Mouse (Mus musculus) urinary bladder, adult 18-20 months (tissue): ENCODE data around the gene Snap47.

ENCODE experiments used
- DNase-seq, 2 experiments: peaks; one replicate each; pipeline ENCODE4 v3.0.0; 2022; ENCODE audit warnings: low spot score in 2 of 2, mixed read lengths in 2 of 2

The Snap47 gene

DNA sequence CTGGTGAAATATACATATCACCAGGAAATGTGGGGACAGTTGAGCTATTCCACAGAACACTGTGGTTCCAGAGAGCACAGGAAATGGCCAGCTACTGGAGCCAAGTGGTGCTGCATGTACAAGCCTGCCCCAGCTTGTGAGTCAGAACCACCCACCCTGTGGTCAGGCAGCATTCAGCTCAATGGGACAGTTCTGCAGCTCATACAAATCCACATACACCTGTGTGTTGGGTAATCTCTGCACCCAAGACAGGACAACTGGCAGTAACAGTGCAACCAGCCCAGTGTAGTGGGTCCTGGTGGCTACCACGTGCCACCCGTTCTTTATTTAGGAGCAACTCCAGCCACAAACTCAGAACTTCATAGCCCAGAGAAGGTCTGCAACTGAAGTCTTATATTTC, 29.0 kb downstream of the Snap47 start:
- DNase-seq, result peak in 1 of 2 experiments; percentile 74

DNA sequence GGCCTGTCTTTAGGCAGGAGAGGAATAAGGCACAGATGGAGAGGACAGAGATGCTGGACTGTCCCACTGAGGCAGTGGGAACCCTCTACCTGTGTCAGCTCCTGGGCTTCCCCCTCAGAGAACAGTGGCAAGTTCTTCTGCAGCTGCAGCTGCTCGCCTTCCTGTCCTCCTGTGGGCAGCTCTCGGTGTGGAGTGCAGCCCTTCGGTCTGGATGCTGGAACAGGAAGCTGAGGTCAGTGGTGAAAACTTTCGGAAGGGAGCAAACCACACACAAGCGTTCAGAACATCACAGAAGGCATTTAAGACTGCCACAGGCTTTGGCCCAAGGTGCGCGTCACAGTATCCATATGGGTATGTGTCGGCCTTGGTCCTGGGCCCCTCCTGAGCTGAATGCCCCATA, 29.6 kb downstream of the Snap47 start:
- DNase-seq, result no peak

- DNase-seq, result no peak
These were observed 32.3 kb downstream of the Snap47 start for GRCm38 (mm10) chr11:59418708-59419107.

DNA sequence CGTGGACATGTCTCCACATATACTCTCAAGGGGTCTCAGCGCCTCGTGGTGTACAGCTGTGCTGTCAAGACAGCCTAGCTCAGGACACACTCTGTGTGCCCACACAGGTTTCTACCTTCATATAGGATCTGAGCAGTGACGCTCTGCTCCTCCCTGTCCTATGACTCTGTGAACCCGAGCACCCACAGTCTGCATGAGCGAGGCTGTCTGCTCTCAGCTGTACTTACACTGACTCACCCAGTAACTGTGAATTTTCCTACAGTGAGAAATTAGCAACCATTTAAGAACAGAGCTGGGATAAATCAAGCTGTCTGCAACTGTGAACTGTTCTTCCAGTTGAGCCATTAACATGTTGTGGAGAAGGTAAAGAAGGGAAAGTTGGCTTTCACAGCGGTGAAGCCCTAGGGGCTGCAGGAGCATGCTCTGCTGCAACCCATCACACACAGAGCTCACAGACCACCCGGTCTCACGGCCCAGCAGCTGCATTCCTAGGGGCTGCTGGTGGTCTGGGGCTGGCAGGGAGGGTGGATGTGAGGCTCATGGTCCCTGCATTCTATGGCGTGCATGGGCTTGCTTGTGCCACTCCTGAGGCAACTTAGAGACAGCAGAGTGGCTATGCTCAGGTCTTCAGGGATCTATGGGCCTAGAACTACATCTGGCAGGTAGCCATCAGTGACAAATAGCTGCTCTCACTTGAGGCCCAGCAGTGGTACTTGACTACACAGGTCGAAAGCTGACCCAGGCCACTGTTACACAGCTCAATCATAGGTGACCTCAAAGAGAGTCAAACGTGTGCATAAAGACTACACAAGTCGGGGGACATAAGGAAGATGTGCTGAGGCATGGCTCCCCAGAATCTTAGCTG, 37.8 kb downstream of the Snap47 start:
- DNase-seq, result no peak

GRCm38 (mm10) chr11:59412058-59412457, 38.9 kb downstream of the Snap47 start:
- no peak for DNase-seq

GRCm38 (mm10) chr11:59410851-59411250, 40.1 kb downstream of the Snap47 start:
- no peak for DNase-seq

DNA sequence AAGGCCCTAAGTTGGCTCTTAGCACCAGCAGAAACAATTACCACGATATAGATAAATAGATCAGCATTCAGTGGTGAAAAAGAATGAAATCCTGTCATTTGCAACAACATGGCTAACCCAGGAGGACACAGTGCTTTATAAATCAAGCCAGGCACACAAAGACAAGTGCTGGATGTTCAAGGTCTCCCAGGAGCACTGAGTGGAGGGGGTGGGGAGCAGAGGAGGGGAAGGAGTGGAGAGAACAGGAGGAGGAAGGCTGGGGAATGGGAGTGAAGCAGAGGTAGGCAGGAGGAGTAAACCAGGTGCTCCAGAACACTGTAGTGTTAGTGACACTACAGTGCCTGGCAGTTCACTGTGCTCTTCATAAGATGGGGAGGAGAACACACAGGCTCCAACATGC, 45.2 kb downstream of the Snap47 start:
- DNase-seq, result no peak

DNA sequence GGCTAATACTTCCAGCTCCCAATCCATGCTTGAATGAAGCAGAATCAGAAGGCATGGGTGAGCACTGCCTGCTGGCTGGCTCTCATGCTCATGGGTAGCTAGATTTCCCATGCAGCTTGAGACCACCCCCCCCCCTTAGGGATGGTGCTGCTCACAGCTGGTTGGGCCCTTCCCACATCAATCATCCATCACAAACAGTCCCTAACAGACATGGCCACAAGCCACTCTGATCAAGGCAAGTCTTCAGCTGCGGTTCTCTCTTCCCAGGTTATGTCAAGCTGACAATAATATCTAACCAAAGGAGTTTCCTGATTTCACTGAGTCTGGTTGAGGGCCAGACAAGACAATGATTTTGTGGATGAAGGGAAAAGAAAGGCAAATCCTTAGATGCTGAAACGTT, 50.1 kb downstream of the Snap47 start:
- DNase-seq, result no peak

- no peak for DNase-seq
These were observed 51.2 kb downstream of the Snap47 start for GRCm38 (mm10) chr11:59399830-59400229.

- no peak for DNase-seq
These were observed 53.2 kb downstream of the Snap47 start for GRCm38 (mm10) chr11:59397536-59398371.

GRCm38 (mm10) chr11:59394451-59394850, 56.5 kb downstream of the Snap47 start:
- no peak for DNase-seq

DNA sequence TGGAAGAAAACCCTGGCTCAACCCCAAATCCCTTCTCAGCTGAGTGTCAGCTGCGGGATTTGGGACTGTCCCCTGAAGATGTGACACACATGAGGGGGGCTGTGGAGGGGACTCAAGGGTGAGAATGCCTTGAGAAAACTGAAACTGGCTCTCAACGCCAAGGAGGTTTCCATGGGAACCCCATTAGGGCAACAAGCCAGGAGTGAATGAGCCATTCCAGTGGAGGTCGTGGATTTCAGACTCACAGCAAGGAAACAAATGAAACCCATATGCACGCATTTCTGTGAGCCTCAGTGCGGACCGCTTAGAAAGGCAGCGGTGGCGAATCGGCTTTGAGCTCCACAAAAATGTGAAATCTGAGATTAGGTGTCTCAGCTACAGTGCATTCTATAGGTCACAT, 57.4 kb downstream of the Snap47 start:
- no peak for DNase-seq

- no peak for DNase-seq
These were observed 58.7 kb downstream of the Snap47 start for GRCm38 (mm10) chr11:59392300-59392699.

- no peak for DNase-seq
These were observed 60.5 kb downstream of the Snap47 start for GRCm38 (mm10) chr11:59390470-59390869.

DNA sequence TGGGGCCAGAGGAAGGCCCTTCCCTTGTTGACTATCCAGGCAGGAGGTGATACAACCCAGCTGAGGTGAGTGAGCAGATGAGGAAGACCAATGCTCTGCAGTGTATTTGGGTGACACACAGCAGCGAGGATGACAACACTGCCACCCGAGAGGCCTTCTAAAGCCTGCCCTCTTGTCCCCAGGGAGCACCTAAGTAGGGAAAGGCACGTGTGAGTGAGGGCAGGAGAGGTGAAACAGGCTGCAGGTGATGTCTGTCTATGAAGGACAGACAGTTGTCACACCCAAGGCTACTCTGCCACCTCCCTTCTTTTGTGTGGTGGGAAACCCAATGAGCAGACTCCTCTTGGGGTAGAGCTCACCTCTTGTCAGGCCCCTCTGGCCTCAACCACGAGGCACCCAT, 61.4 kb downstream of the Snap47 start:
- DNase-seq, result no peak

DNA sequence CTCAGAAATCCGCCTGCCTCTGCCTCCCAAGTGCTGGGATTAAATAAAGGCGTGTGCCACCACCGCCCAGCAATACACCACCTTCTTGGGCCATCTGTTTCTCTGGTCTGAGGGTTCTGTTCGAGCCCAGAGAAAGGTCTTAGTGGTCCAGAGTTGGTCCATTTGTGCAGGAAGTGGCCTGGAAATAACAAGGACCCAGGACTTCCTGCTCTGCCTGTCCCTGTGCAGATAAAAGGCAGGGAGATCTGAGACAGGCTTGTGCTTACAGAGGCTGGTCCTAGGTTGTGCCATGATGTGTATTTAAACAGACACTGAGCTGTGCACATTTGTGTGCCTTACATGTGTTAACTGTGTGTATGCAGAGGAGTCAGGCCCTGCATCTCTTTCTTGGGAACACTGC, 62.2 kb downstream of the Snap47 start:
- no peak for DNase-seq

GRCm38 (mm10) chr11:59387471-59387870, 63.5 kb downstream of the Snap47 start:
- DNase-seq, result no peak

DNA sequence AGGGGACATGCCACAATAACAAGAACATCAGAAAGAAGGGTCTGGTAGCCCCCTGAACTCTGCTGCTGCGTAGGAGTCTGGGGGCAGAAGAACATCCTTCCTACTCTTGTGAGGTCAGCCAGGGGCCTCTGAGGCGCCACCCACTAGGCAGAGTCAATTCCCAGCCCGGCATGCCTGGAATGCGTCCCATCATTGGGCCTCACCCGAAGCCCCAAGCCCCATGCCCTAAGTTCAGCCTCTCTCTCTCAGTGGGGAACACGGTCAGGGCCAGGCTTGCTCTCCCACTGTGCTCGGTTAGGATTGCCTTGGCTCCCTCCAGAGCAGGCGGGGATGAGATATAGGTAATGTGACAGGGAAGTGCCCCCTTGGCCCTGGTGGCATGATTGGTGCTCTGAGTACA, 65.9 kb downstream of the Snap47 start:
- no peak for DNase-seq

- DNase-seq, result no peak
These were observed 66.5 kb downstream of the Snap47 start for GRCm38 (mm10) chr11:59384441-59384959.

GRCm38 (mm10) chr11:59379547-59379946, 71.4 kb downstream of the Snap47 start:
- no peak for DNase-seq

DNA sequence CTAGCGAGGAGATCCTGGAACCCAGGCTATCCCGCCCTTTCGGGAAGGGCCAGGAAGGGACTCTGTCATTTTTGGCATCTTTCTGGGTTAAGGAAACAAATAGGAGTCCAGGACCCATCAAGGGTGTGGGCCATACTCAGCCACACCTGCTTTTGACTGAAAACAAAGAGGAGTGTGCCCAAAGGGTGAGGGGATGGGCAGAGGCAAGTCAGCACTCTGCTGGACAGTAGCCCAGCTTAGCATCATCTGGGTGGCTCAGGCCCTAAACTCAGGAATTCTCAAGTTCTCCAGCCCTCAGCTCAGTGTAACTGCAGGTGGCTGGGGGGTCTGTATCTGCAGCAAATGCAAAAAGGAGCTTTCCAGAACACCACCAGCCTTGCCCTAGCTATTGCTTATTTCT, 73.0 kb downstream of the Snap47 start:
- DNase-seq, result no peak

DNA sequence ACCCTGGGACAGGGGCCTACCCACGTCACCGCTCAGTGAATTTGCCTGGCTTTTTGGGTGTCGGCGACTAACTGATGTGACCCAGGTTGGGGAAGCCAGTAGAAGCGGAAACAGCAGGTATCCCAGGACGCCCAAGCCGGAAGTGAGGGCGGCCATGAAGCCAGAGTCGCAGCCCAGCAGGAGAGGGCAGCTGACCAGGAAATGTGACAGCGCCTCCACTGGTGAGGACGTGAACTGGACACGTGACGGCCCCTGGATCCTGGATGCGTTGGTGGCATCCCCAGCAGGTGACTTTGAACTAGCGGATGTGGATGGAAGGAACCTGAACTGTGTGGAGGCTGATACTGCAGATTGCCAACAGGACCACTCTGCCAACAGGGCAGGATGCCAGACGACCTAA, 75.5 kb downstream of the Snap47 start, which contains the start of gene Prss38:
Gene Prss38 (minus strand): TSS at position 183 of the 400 bp plus-strand sequence.
- no peak for DNase-seq

DNA sequence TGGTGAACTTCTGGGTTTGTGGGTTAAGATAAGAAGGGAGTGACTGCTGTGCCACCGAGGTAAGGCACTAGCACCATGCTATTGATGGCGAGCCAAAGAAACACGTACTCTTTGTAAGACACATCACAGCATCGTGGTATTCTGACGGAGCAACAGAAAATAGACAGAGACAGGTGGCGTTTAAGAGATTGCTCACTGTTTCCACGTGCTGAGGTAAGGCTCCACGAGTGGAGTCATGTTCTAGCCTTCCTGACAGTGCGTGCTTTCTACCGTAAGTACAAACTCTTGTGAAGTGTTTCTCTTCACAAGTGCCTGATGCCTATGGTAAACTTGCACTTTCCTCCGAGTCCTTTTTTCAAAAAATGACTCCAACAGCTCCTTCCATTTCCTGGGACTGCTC, 81.1 kb downstream of the Snap47 start:
- no peak for DNase-seq
